In genomic region chr2:45786787-45787186, GRCm38 (mm10) we compare ENCODE assay signal across 25 mouse cellular contexts.
DNase-seq lines count a peak whose midpoint lies in the region; ATAC-seq lines count a peak whose summit lies in the region.
"Had no signal": no experiment of that assay in that cellular context is flagged by ENCODE, and none has a peak within 500 bp of the region (broad histone marks: within the 10 kb centered on the region; RNA-seq: fewer than 3 reads in every experiment).

No protein-coding gene starts in this region.

- no peaks in the 10 kb centered on the region for H3K36me3 ChIP-seq in forebrain, embryonic 14.5 days (ENCODE audit: control insufficient read depth, insufficient read depth, low read length)
- no peaks in the 10 kb centered on the region for H3K36me3 ChIP-seq in forebrain, embryonic 15.5 days
- H3K36me3 ChIP-seq in midbrain, embryonic 14.5 days (ENCODE audit: control insufficient read depth, insufficient read depth, low read length): no peaks in the 10 kb centered on the region
- H3K36me3 ChIP-seq in midbrain, embryonic 13.5 days: no peaks in the 10 kb centered on the region
- H3K36me3 ChIP-seq: embryonic facial prominence, embryonic 13.5 days; hindbrain, embryonic 12.5 days; limb, embryonic 12.5 days; liver, embryonic 15.5 days had no signal

- H3K9me3 ChIP-seq in forebrain, embryonic 14.5 days (replicated peaks; ENCODE audit: control insufficient read depth, low read length): no peaks in the 10 kb centered on the region
- H3K9me3 ChIP-seq in forebrain, embryonic 15.5 days: no peaks in the 10 kb centered on the region
- H3K9me3 ChIP-seq in midbrain, embryonic 14.5 days (ENCODE audit: control insufficient read depth, low read length): no peaks in the 10 kb centered on the region
- no peaks in the 10 kb centered on the region for H3K9me3 ChIP-seq in midbrain, embryonic 13.5 days
- H3K9me3 ChIP-seq: embryonic facial prominence, embryonic 13.5 days; hindbrain, embryonic 12.5 days; limb, embryonic 12.5 days; liver, embryonic 15.5 days had no signal

- H3K27ac ChIP-seq in forebrain, embryonic 14.5 days (ENCODE audit: low read depth, low read length): no peak overlapping the region
- no peak overlapping the region for H3K27ac ChIP-seq in forebrain, embryonic 15.5 days (replicated peaks)
- no peak overlapping the region for H3K27ac ChIP-seq in midbrain, embryonic 14.5 days (replicated peaks; ENCODE audit: low read depth, low read length)
- no peak overlapping the region for H3K27ac ChIP-seq in midbrain, embryonic 13.5 days
- H3K27ac ChIP-seq: embryonic facial prominence, embryonic 13.5 days; hindbrain, embryonic 12.5 days; limb, embryonic 12.5 days; liver, embryonic 15.5 days had no signal

- no peak overlapping the region for H3K9ac ChIP-seq in forebrain, embryonic 14.5 days (ENCODE audit: low read length)
- no peak overlapping the region for H3K9ac ChIP-seq in forebrain, embryonic 15.5 days (replicated peaks)
- no peak overlapping the region for H3K9ac ChIP-seq in midbrain, embryonic 14.5 days (replicated peaks; ENCODE audit: low read length)
- no peak overlapping the region for H3K9ac ChIP-seq in midbrain, embryonic 13.5 days (replicated peaks)
- H3K9ac ChIP-seq: embryonic facial prominence, embryonic 13.5 days; forebrain, postnatal 0 days; hindbrain, embryonic 12.5 days; limb, embryonic 12.5 days; liver, embryonic 15.5 days; lung, embryonic 14.5 days had no signal

- H3K27me3 ChIP-seq in forebrain, embryonic 14.5 days (replicated peaks; ENCODE audit: control insufficient read depth, insufficient read depth, low read length): no peaks in the 10 kb centered on the region
- H3K27me3 ChIP-seq in forebrain, embryonic 15.5 days: no peaks in the 10 kb centered on the region
- no peaks in the 10 kb centered on the region for H3K27me3 ChIP-seq in midbrain, embryonic 14.5 days (ENCODE audit: control insufficient read depth, insufficient read depth, low read length)
- H3K27me3 ChIP-seq in midbrain, embryonic 13.5 days: no peaks in the 10 kb centered on the region
- H3K27me3 ChIP-seq: embryonic facial prominence, embryonic 13.5 days; hindbrain, embryonic 12.5 days; liver, embryonic 15.5 days had no signal

- H3K4me2 ChIP-seq in forebrain, embryonic 14.5 days (ENCODE audit: low read length): no peak overlapping the region
- H3K4me2 ChIP-seq in forebrain, embryonic 15.5 days (replicated peaks): no peak overlapping the region
- no peak overlapping the region for H3K4me2 ChIP-seq in midbrain, embryonic 14.5 days (ENCODE audit: low read length)
- no peak overlapping the region for H3K4me2 ChIP-seq in midbrain, embryonic 13.5 days (replicated peaks)
- H3K4me2 ChIP-seq: embryonic facial prominence, embryonic 13.5 days; hindbrain, embryonic 12.5 days; limb, embryonic 12.5 days; liver, embryonic 15.5 days; lung, embryonic 14.5 days had no signal

- ATAC-seq in forebrain, embryonic 14.5 days: no peak
- no peak for ATAC-seq in forebrain, embryonic 15.5 days (replicated peaks)
- no peak for ATAC-seq in midbrain, embryonic 14.5 days (ENCODE audit: low FRiP score, low TSS enrichment)
- no peak for ATAC-seq in midbrain, embryonic 13.5 days
- ATAC-seq: forebrain, postnatal 0 days; intestine, postnatal 0 days had no signal

- WGBS in forebrain, embryonic 14.5 days: 22% methylated on average over 6 of the region's 6 CpGs
- WGBS in forebrain, embryonic 15.5 days: 23% methylated on average over 6 of the region's 6 CpGs
- WGBS in midbrain, embryonic 14.5 days: 20% methylated on average over 6 of the region's 6 CpGs
- 25% methylated on average over 6 of the region's 6 CpGs for WGBS in midbrain, embryonic 13.5 days

- no peak overlapping the region for H3K4me3 ChIP-seq in forebrain, embryonic 14.5 days (ENCODE audit: low read depth, low read length)
- no peak overlapping the region for H3K4me3 ChIP-seq in forebrain, embryonic 15.5 days
- H3K4me3 ChIP-seq in midbrain, embryonic 14.5 days (replicated peaks; ENCODE audit: low read depth, low read length): no peak overlapping the region
- no peak overlapping the region for H3K4me3 ChIP-seq in midbrain, embryonic 13.5 days (replicated peaks)
- H3K4me3 ChIP-seq: embryonic facial prominence, embryonic 13.5 days; erythroblast, embryonic 14.5 days; hindbrain, embryonic 12.5 days; limb, embryonic 12.5 days; liver, embryonic 15.5 days had no signal

- H3K4me1 ChIP-seq in forebrain, embryonic 14.5 days (ENCODE audit: control insufficient read depth, insufficient read depth, low read length): peaks cover 11% of the 10 kb centered on the region
- peaks cover 16% of the 10 kb centered on the region for H3K4me1 ChIP-seq in forebrain, embryonic 15.5 days
- H3K4me1 ChIP-seq in midbrain, embryonic 14.5 days (ENCODE audit: control insufficient read depth, insufficient read depth, low read length): 0 out of 2 replicates have a peak, but pooled peaks cover 5% of the 10 kb centered on the region
- peaks cover 10% of the 10 kb centered on the region; the same call in 1 of the 2 replicates for H3K4me1 ChIP-seq in midbrain, embryonic 13.5 days (replicated peaks)
- H3K4me1 ChIP-seq: liver, embryonic 15.5 days had no signal

- DNase-seq in forebrain, embryonic 14.5 days (ENCODE audit: low spot score): peak; percentile 45
- peak; percentile 35 for DNase-seq in midbrain, embryonic 14.5 days
- DNase-seq in embryo, embryonic 11 days: peak; percentile 20
- DNase-seq in retina, postnatal 7 days (ENCODE audit: low read depth, low spot score): peak; percentile 9
- no peak for DNase-seq in urinary bladder, postnatal 4 days (ENCODE audit: low spot score in 2 of 2)
- DNase-seq: adrenal gland, postnatal 25 days; B cell, adult 2 months; cerebellum, adult 18-20 months; cerebellum, postnatal 10 days; forebrain, postnatal 0 days; heart, postnatal 14 days; kidney, adult 9 months; kidney, postnatal 25 days; lung, postnatal 14 days; right cerebral cortex, postnatal 14 days; thymus, postnatal 14 days had no signal

Comparison
In these comparisons a context has a peak if more than half of its experiments do, and no peak if none do; other contexts are left out.
1. DNase-seq: peak in forebrain, embryonic 14.5 days (single experiment), midbrain, embryonic 14.5 days (single experiment), embryo, embryonic 11 days (single experiment) and retina, postnatal 7 days (single experiment); none in urinary bladder, postnatal 4 days (0 of 2).